Mouse (Mus musculus): ENCODE measurements around the gene Ccp110.

DNA sequence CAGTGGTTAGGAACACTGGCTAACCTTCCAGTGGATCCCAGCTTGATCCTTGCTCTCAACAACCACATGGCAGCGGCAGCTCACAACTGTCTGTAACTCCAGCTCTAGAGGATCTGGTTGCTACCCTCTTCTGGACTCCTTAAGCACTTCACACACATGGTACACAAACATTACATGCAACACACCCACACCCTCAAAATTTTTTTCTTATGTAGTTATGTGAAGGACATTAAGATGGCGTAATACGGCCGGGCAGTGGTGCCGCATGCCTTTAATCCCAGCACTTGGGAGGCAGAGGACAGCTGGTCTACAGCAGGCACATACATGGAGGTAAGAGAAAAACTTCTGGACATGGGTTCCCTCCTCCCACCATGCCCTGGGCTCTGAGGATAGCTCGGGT lies 16.2 kb upstream of the Ccp110 start:
- TF ChIP-seq CTCF (IDR thresholded peaks at IDR 0.05; ENCODE audit: low read depth): no peak
- no peak for TF ChIP-seq EP300 (IDR thresholded peaks at IDR 0.05; ENCODE audit: low read depth)
